Mouse (Mus musculus) embryonic facial prominence, embryonic 12.5 days (tissue): ENCODE results near the gene Kcnj12. TPM values are rescaled to one million over a fixed set of nuclear protein-coding genes. Genes with fewer than 3 reads are reported as not detected.

Experiments
- ATAC-seq: fragments of 200-750 bp; cut with Nextera tagmentation; 2 replicates; pipeline ENCODE4 v1.8.0; 2017; ENCODE audit not compliant: insufficient number of reproducible peaks, insufficient read depth, low FRiP score, low TSS enrichment
- H3K27ac ChIP-seq: fragments of 300-500 bp; sonication (generic); 2 replicates; pipeline ENCODE4 v1.5.1; 2016; ENCODE audit warnings: mild to moderate bottlenecking
- H3K27me3 ChIP-seq: fragments of 300-500 bp; sonication (generic); 2 replicates; pipeline ENCODE4 v1.6.1; 2016; ENCODE audit warnings: mild to moderate bottlenecking, moderate library complexity
- H3K36me3 ChIP-seq: fragments of 300-500 bp; sonication (generic); 2 replicates; pipeline ENCODE4 v1.6.1; 2016; ENCODE audit warnings: mild to moderate bottlenecking
- H3K4me1 ChIP-seq: fragments of 300-500 bp; sonication (generic); 2 replicates; pipeline ENCODE4 v1.6.1; 2016
- H3K4me2 ChIP-seq: fragments of 300-500 bp; sonication (generic); replicated peaks from 2 replicates; pipeline ENCODE4 v1.6.1; 2016; ENCODE audit warnings: mild to moderate bottlenecking, moderate library complexity
- H3K4me3 ChIP-seq: fragments of 300-500 bp; sonication (generic); 2 replicates; pipeline ENCODE4 v1.5.1; 2016; ENCODE audit warnings: mild to moderate bottlenecking
- H3K9ac ChIP-seq: fragments of 300-500 bp; sonication (generic); 2 replicates; pipeline ENCODE4 v1.6.1; 2016; ENCODE audit warnings: mild to moderate bottlenecking, moderate library complexity
- H3K9me3 ChIP-seq: fragments of 300-500 bp; sonication (generic); 2 replicates; pipeline ENCODE4 v1.6.1; 2016; ENCODE audit warnings: mild to moderate bottlenecking, moderate library complexity
- WGBS: fragments of 180-500 bp; shearing (Covaris S2); methylation state at CpG from one replicate; pipeline ENCODE4 v1.1.7; 2016; 5-methylcytosine and 5-hydroxymethylcytosine counted together
- polyA plus RNA-seq: library from polyadenylated mRNA; unstranded; fragments of >200 nt; fragmentation: Nextera tagmentation; extraction: Ambion mirVana; gene quantifications from 2 replicates; pipeline ENCODE4 v1.2.1, GENCODE M21; 2016

Kcnj12 gene
- polyA plus RNA-seq, 1 experiment from 2014 or later, result 3.9 TPM

- no peaks in the 10 kb centered on the region; the same call in 1 of the 2 replicates for H3K27me3 ChIP-seq
- WGBS, result 73% methylated on average over 1 of the region's 1 CpGs
- H3K4me2 ChIP-seq, result no peak overlapping the region
- no peak for ATAC-seq
- H3K4me3 ChIP-seq, result no peak overlapping the region
- H3K4me1 ChIP-seq, result no peaks in the 10 kb centered on the region
- no peak overlapping the region for H3K9ac ChIP-seq
- H3K27ac ChIP-seq, result no peak overlapping the region
- H3K9me3 ChIP-seq, result peaks cover 2% of the 10 kb centered on the region; the same call in 1 of the 2 replicates
- H3K36me3 ChIP-seq, result no peaks in the 10 kb centered on the region
Observed at GRCm38 (mm10) chr11:61098046-61098445, 75.7 kb downstream of the Kcnj12 start.

GRCm38 (mm10) chr11:61102397-61103339 lies 80.3 kb downstream of the Kcnj12 start:
- Histone ChIP-seq H3K36me3 (no peaks in the 10 kb centered on the region), H3K4me1 (no peaks in the 10 kb centered on the region), H3K9ac (no peak overlapping the region), H3K27me3 (no peaks in the 10 kb centered on the region; the same call in 1 of the 2 replicates), H3K9me3 (no peaks in the 10 kb centered on the region), H3K27ac (no peak overlapping the region), H3K4me2 (no peak overlapping the region), H3K4me3 (no peak overlapping the region)
- WGBS, result 65% methylated on average over 13 of the region's 13 CpGs
- no peak for ATAC-seq

- peak; percentile 88 for ATAC-seq
- H3K4me2 ChIP-seq, result peak overlapping the region; percentile 29
- WGBS, result 21% methylated on average over 20 of the region's 20 CpGs
- no peaks in the 10 kb centered on the region; the same call in 1 of the 2 replicates for H3K27me3 ChIP-seq
- H3K4me1 ChIP-seq, result no peaks in the 10 kb centered on the region
- H3K27ac ChIP-seq, result no peak overlapping the region
- no peaks in the 10 kb centered on the region for H3K9me3 ChIP-seq
- H3K9ac ChIP-seq, result no peak overlapping the region
- no peak overlapping the region for H3K4me3 ChIP-seq
- H3K36me3 ChIP-seq, result no peaks in the 10 kb centered on the region
Observed at GRCm38 (mm10) chr11:61104241-61104901, 82.0 kb downstream of the Kcnj12 start.

GRCm38 (mm10) chr11:61108911-61109361 lies 86.6 kb downstream of the Kcnj12 start:
- Histone ChIP-seq H3K27ac (no peak overlapping the region), H3K36me3 (no peaks in the 10 kb centered on the region), H3K9ac (no peak overlapping the region), H3K4me3 (no peak overlapping the region), H3K9me3 (no peaks in the 10 kb centered on the region), H3K4me2 (no peak overlapping the region), H3K27me3 (no peaks in the 10 kb centered on the region), H3K4me1 (no peaks in the 10 kb centered on the region)
- no peak for ATAC-seq
- 89% methylated on average over 12 of the region's 12 CpGs for WGBS

GRCm38 (mm10) chr11:61109707-61110106 lies 87.3 kb downstream of the Kcnj12 start:
- Histone ChIP-seq H3K27me3 (no peaks in the 10 kb centered on the region), H3K4me1 (no peaks in the 10 kb centered on the region), H3K4me3 (no peak overlapping the region), H3K4me2 (no peak overlapping the region), H3K9me3 (no peaks in the 10 kb centered on the region), H3K36me3 (no peaks in the 10 kb centered on the region), H3K27ac (no peak overlapping the region), H3K9ac (no peak overlapping the region)
- WGBS, result 82% methylated on average over 6 of the region's 6 CpGs
- no peak for ATAC-seq

- no peak overlapping the region for H3K9ac ChIP-seq
- H3K27me3 ChIP-seq, result no peaks in the 10 kb centered on the region
- H3K27ac ChIP-seq, result no peak overlapping the region
- H3K4me1 ChIP-seq, result no peaks in the 10 kb centered on the region
- H3K4me3 ChIP-seq, result no peak overlapping the region
- H3K36me3 ChIP-seq, result no peaks in the 10 kb centered on the region
- H3K4me2 ChIP-seq, result no peak overlapping the region
- no peaks in the 10 kb centered on the region for H3K9me3 ChIP-seq
- no peak for ATAC-seq
- WGBS, result 78% methylated on average over 10 of the region's 10 CpGs
Observed at GRCm38 (mm10) chr11:61110113-61110512, 87.7 kb downstream of the Kcnj12 start.

GRCm38 (mm10) chr11:61110928-61111327 lies 88.6 kb downstream of the Kcnj12 start:
- no peak overlapping the region for H3K9ac ChIP-seq
- no peaks in the 10 kb centered on the region for H3K27me3 ChIP-seq
- no peaks in the 10 kb centered on the region for H3K9me3 ChIP-seq
- H3K36me3 ChIP-seq, result no peaks in the 10 kb centered on the region
- no peak overlapping the region for H3K4me2 ChIP-seq
- ATAC-seq, result no peak
- WGBS, result 56% methylated on average over 1 of the region's 1 CpGs
- no peaks in the 10 kb centered on the region for H3K4me1 ChIP-seq
- no peak overlapping the region for H3K4me3 ChIP-seq
- H3K27ac ChIP-seq, result no peak overlapping the region

GRCm38 (mm10) chr11:61111472-61111871 lies 89.1 kb downstream of the Kcnj12 start:
- no peaks in the 10 kb centered on the region for H3K9me3 ChIP-seq
- ATAC-seq, result no peak
- H3K27ac ChIP-seq, result no peak overlapping the region
- H3K9ac ChIP-seq, result no peak overlapping the region
- no peaks in the 10 kb centered on the region for H3K36me3 ChIP-seq
- H3K4me2 ChIP-seq, result no peak overlapping the region
- WGBS, result 91% methylated on average over 4 of the region's 4 CpGs
- no peaks in the 10 kb centered on the region for H3K27me3 ChIP-seq
- H3K4me1 ChIP-seq, result no peaks in the 10 kb centered on the region
- H3K4me3 ChIP-seq, result no peak overlapping the region

- H3K4me1 ChIP-seq, result no peaks in the 10 kb centered on the region
- H3K27ac ChIP-seq, result no peak overlapping the region
- H3K9ac ChIP-seq, result no peak overlapping the region
- ATAC-seq, result no peak
- no peaks in the 10 kb centered on the region for H3K9me3 ChIP-seq
- no peaks in the 10 kb centered on the region for H3K27me3 ChIP-seq
- no peak overlapping the region for H3K4me3 ChIP-seq
- H3K4me2 ChIP-seq, result no peak overlapping the region
- no peaks in the 10 kb centered on the region for H3K36me3 ChIP-seq
- 80% methylated on average over 8 of the region's 8 CpGs for WGBS
Observed at GRCm38 (mm10) chr11:61112323-61112995, 90.1 kb downstream of the Kcnj12 start.

- Histone ChIP-seq H3K27ac (no peak overlapping the region), H3K4me2 (no peak overlapping the region), H3K9ac (no peak overlapping the region), H3K36me3 (no peaks in the 10 kb centered on the region), H3K27me3 (no peaks in the 10 kb centered on the region), H3K9me3 (no peaks in the 10 kb centered on the region), H3K4me1 (no peaks in the 10 kb centered on the region), H3K4me3 (no peak overlapping the region)
- ATAC-seq, result no peak
- WGBS, result 61% methylated on average over 8 of the region's 8 CpGs
Observed at GRCm38 (mm10) chr11:61116226-61116625, 93.9 kb downstream of the Kcnj12 start.

- Histone ChIP-seq H3K9ac (no peak overlapping the region), H3K9me3 (no peaks in the 10 kb centered on the region), H3K36me3 (no peaks in the 10 kb centered on the region), H3K27me3 (no peaks in the 10 kb centered on the region), H3K4me3 (no peak overlapping the region), H3K4me1 (no peaks in the 10 kb centered on the region), H3K4me2 (no peak overlapping the region), H3K27ac (no peak overlapping the region)
- no peak for ATAC-seq
- 81% methylated on average over 3 of the region's 3 CpGs for whole genome bisulfite sequencing
Observed at GRCm38 (mm10) chr11:61119996-61120583, 97.7 kb downstream of the Kcnj12 start.
